Mouse (Mus musculus): ENCODE measurements around the gene Slc1a7.

DNA sequence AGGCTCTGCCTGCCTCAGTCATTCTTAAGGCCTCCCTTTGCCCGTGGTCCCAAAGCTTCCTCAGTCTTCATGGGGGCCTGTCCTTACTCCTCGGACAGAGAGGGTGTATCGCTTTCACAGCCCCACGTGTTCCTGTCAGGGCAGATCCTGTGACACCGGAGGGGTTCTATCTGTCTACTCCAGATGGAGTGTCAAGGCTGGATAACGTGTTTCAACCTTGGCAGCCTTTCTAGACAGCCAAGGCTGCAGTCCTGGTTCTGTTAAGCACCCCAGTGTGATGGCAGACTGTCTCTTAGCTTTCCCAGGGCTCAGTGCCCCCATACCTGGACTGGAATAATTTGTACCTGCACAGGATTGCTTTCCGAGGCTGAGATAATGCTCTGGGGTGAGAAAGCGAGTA is 40.4 kb downstream of the Slc1a7 start:
- TF ChIP-seq EP300 (IDR thresholded peaks at IDR 0.05; ENCODE audit: low read depth) (no peak), CTCF (IDR thresholded peaks at IDR 0.05; ENCODE audit: low read depth) (no peak)
